ENCODE assay signal across 7 mouse cellular contexts in genomic region chr5:121219980-121220731, GRCm38 (mm10). TPM values are rescaled to one million over a fixed set of nuclear protein-coding genes. Genes with fewer than 3 reads are reported as not detected.
DNase-seq lines count a peak whose midpoint lies in the region; ATAC-seq lines count a peak whose summit lies in the region.

Hectd4 (plus strand) TSS chr5:121220219.

- H3K36me3 ChIP-seq in intestine, embryonic 15.5 days = no peaks in the 10 kb centered on the region
- no peaks in the 10 kb centered on the region for H3K36me3 ChIP-seq in midbrain, embryonic 10.5 days

- no peaks in the 10 kb centered on the region for H3K9me3 ChIP-seq in intestine, embryonic 15.5 days
- no peaks in the 10 kb centered on the region for H3K9me3 ChIP-seq in midbrain, embryonic 10.5 days (replicated peaks)

- H3K9ac ChIP-seq in intestine, embryonic 15.5 days = peak within 1 kb of the TSS; percentile 94

- ATAC-seq in intestine, embryonic 15.5 days = peak; percentile 90

- H3K4me2 ChIP-seq in intestine, embryonic 15.5 days (replicated peaks) = peak within 1 kb of the TSS; percentile 75

- DNase-seq in adrenal gland, adult 18-20 months (ENCODE audit: low spot score in 2 of 2) = peak; percentile 98 to 99
- peak; percentile 97 for DNase-seq in embryo, embryonic 11 days
- DNase-seq in gastrocnemius, postnatal 36 days = peak; percentile 96 to 97
- peak; percentile 95 to 97 for DNase-seq in left cerebral cortex, postnatal 25 days (ENCODE audit: low spot score in 2 of 2)
- peak; percentile 98 for DNase-seq in midbrain, embryonic 10.5 days (ENCODE audit: low spot score)
- peak; percentile 99 for DNase-seq in right cerebral cortex, postnatal 4 days

- peaks cover 4% of the 10 kb centered on the region; the same call in 1 of the 2 replicates for H3K4me1 ChIP-seq in intestine, embryonic 15.5 days (replicated peaks)
- H3K4me1 ChIP-seq in midbrain, embryonic 10.5 days = peaks cover 22% of the 10 kb centered on the region

- intact Hi-C loops in gastrocnemius, postnatal 36 days (cut with DNase I) = loop anchor here (2.0 to 5.0 kb wide), 2 partner anchors 157 to 173 kb away; no protein-coding TSS in a partner anchor
- intact Hi-C loops in left cerebral cortex, postnatal 25 days (cut with DNase I) = loop anchor here (5.0 kb wide), 2 partner anchors 67 to 152 kb away; no protein-coding TSS in a partner anchor

- H3K4me3 ChIP-seq in intestine, embryonic 15.5 days (replicated peaks) = peak within 1 kb of the TSS; percentile 97
- H3K4me3 ChIP-seq in midbrain, embryonic 10.5 days = peak within 1 kb of the TSS; percentile 96

- peak within 1 kb of the TSS; percentile 86 for H3K27ac ChIP-seq in intestine, embryonic 15.5 days
- H3K27ac ChIP-seq in midbrain, embryonic 10.5 days (replicated peaks) = peak within 1 kb of the TSS; percentile 94

- no peaks in the 10 kb centered on the region for H3K27me3 ChIP-seq in intestine, embryonic 15.5 days (replicated peaks)
- H3K27me3 ChIP-seq in midbrain, embryonic 10.5 days (ENCODE audit: low read depth, poor library complexity, severe bottlenecking) = no peaks in the 10 kb centered on the region

- 0% methylated on average over 55 of the region's 90 CpGs for WGBS in intestine, embryonic 15.5 days
- 2% methylated on average over 87 of the region's 90 CpGs for WGBS in midbrain, embryonic 10.5 days

RNA-seq across cellular contexts. Expression of gene Hectd4, which starts in this region (rescaled TPM):
- total RNA-seq in adrenal gland, adult 18-20 months (2021) = 10 to 100 TPM; 17.6 to 20.4 TPM
- 10 to 100 TPM; 10.9 to 12.1 TPM for total RNA-seq in gastrocnemius, postnatal 36 days (2021)
- polyA plus RNA-seq in intestine, embryonic 15.5 days (2015; fragmentation: Nextera tagmentation; extraction: Ambion mirVana) = 3.9 and 4.2 TPM in 2 replicates
- total RNA-seq in left cerebral cortex, postnatal 25 days (2021) = 100 to 1,000 TPM; 183 to 193 TPM
- 3.9 and 5.7 TPM in 2 replicates for polyA plus RNA-seq in midbrain, embryonic 10.5 days (2016; fragmentation: Nextera tagmentation; extraction: Ambion mirVana)

Comparison
In these comparisons a context has a peak if more than half of its experiments do, and no peak if none do; other contexts are left out.
1. Peak in every context shown above with its lines: DNase-seq, ATAC-seq, H3K4me3 ChIP-seq and H3K27ac ChIP-seq.
2. RNA of gene Hectd4 (total RNA-seq): 183 to 193 TPM in left cerebral cortex, postnatal 25 days; 17.6 to 20.4 TPM in adrenal gland, adult 18-20 months and 10.9 to 12.1 TPM in gastrocnemius, postnatal 36 days; every median in the first group is over 4 times any median in the second.